Mouse (Mus musculus) gonadal fat pad, adult 2 months (tissue): ENCODE measurements around the gene Smg8. TPM values are rescaled to one million over a fixed set of nuclear protein-coding genes. Genes with fewer than 3 reads are reported as not detected.

Experiments used
- DNase-seq: peaks from one replicate; pipeline ENCODE4 v3.0.0-alpha.2; 2012; ENCODE audit warnings: low read depth
- polyA plus RNA-seq: library from polyadenylated mRNA; depleted of rRNA; stranded (reverse); fragments of >200 nt; gene quantifications from 2 replicates; pipeline ENCODE4 v1.2.3, GENCODE M21; 2012; rRNA removed

The Smg8 gene
- polyA plus RNA-seq, 1 experiment: 10.1 TPM

DNA sequence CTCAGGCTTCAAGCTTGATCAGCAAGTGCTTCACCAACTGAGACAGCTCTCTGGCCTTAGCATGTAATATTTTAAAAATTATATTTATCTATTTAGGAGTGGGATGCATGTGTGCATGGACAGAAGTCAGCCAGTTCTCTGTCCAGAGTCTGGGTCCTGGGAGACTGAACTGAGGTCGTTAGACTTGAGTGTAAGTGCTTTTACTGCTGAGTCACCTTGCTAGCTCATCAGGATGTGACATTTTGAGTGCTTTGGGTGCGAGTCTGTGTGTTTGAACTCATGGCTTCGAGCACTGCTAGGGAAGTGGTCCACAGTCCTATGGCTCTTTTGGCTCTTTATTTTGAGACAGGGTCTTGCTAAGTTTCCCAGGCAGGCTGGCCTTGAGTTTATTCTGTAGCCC, 43.5 kb downstream of the Smg8 start:
- DNase-seq: no peak

DNA sequence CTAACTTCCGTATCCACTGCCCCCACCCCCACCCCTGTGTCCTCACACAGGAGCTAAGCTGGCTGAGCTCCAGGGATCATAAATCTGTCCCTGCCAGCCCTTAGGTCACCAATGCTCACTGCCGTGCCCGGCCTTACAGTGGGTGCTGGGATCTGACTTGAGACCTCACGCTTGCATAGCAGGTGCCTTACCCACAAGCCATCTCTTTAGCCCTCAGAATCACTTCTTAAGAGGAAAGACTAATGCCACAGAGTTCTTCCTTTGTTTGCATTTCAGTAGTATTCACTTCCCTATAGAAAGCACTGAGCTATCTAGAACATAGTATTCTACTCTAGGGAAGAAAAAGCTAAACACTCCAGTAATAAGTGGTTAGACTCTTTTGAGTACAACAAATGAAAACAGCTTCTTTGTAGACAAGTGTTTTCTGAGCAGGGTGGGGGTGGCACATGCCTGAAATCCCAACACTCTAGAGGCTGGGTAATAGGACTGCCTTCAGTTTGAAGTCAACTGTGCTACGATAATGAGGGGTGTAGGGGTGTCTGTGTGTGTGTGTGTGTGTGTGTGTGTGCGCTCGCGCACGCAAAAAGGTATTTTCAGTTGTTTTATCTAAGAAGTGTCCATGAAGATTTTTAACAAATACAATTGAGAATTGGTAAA, 47.1 kb downstream of the Smg8 start:
- no peak for DNase-seq

DNA sequence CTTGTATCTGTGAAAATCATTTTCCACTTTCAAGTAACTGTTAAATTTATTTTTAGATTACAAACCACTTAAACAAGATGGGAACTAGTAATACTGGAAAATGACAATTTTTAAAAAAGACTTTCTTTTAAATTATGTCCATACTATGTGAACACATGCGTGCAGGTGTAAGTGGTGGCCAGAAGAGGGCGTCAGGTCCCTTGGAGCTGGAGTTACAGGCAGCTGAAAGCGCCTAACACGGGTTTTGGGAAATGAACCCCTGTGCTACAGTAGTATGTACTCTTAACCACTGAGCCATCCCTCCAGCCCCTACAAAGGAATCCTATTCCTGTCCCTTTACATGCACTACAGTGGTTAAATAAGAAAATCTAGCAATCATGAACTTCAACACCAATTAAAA, 50.4 kb downstream of the Smg8 start:
- DNase-seq: no peak

DNA sequence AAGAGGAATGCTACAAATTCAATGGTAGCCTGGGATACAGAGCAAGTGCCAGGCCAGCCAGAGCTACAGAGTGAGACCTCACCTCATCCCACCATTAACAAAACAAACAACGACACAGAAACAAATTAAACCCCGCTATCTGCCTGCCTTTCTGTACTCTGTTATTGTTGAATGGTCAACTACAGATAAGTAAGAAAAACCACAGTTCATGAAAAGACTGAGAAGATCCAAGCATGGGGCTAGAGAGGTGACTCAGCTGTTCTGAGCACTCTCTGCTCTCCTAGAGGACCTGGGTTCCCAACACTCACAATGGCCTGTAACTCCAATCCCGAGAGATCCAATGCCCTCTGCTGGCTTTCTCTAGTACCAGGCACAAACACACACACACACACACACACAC, 58.4 kb downstream of the Smg8 start:
- no peak for DNase-seq

Other genes with a start within 250 kb of the Smg8 start
- 9.8 and 10.7 TPM in 2 replicates for gene Ypel2, start 93.1 kb downstream of the Smg8 start, polyA plus RNA-seq
- 5.2 and 6.2 TPM in 2 replicates for gene Gdpd1, start 12.7 kb downstream of the Smg8 start, polyA plus RNA-seq
- 0.38 and 0.41 TPM in 2 replicates for gene Prr11, start 21.9 kb upstream of the Smg8 start, polyA plus RNA-seq
- gene Ska2, start 22.5 kb upstream of the Smg8 start, polyA plus RNA-seq: 3.2 and 3.8 TPM in 2 replicates
- 4.8 and 6.8 TPM in 2 replicates for gene Trim37, start 40.3 kb upstream of the Smg8 start, polyA plus RNA-seq